Mouse (Mus musculus) lung, postnatal 0 days (tissue): ENCODE measurements around the gene B3gntl1. TPM values are rescaled to one million over a fixed set of nuclear protein-coding genes. Genes with fewer than 3 reads are reported as not detected.
A peak's percentile ranks its signal among the peaks of the same experiment; 100 is the strongest.

ENCODE experiments used
- ATAC-seq: fragments of 200-750 bp; cut with Nextera tagmentation; 2 replicates; pipeline ENCODE4 v1.8.0; 2017; ENCODE audit warnings: moderate library complexity
- DNase-seq: peaks from one replicate; pipeline ENCODE4 v3.0.0-alpha.2; 2016; ENCODE audit warnings: low spot score
- H3K27ac ChIP-seq: fragments of 300-500 bp; sonication (generic); 2 replicates; pipeline ENCODE4 v1.5.1; 2014; ENCODE audit warnings: antibody characterized with exemption, mild to moderate bottlenecking, low read length, mixed read lengths
- H3K27me3 ChIP-seq: fragments of 300-500 bp; sonication (generic); replicated peaks from 2 replicates; pipeline ENCODE4 v1.6.1; 2014; ENCODE audit warnings: low read length, mixed read lengths; ENCODE audit not compliant: insufficient read depth
- H3K36me3 ChIP-seq: fragments of 300-500 bp; sonication (generic); 2 replicates; pipeline ENCODE4 v1.6.1; 2014; ENCODE audit warnings: low read length, mixed read lengths; ENCODE audit not compliant: insufficient read depth
- H3K4me1 ChIP-seq: fragments of 300-500 bp; sonication (generic); 2 replicates; pipeline ENCODE4 v1.6.1; 2014; ENCODE audit warnings: antibody characterized with exemption, low read depth, low read length, mixed read lengths; ENCODE audit not compliant: insufficient read depth
- H3K4me2 ChIP-seq: fragments of 300-500 bp; sonication (generic); replicated peaks from 2 replicates; pipeline ENCODE4 v1.6.1; 2014; ENCODE audit warnings: low read depth, mild to moderate bottlenecking, low read length, moderate library complexity, mixed read lengths
- H3K4me3 ChIP-seq: fragments of 300-500 bp; sonication (generic); 2 replicates; pipeline ENCODE4 v1.5.1; 2014; ENCODE audit warnings: low read depth, low read length
- H3K9ac ChIP-seq: fragments of 300-500 bp; sonication (generic); replicated peaks from 2 replicates; pipeline ENCODE4 v1.6.1; 2014; ENCODE audit warnings: low read depth, mild to moderate bottlenecking
- H3K9me3 ChIP-seq: fragments of 300-500 bp; sonication (generic); 2 replicates; pipeline ENCODE4 v1.6.1; 2016; ENCODE audit warnings: low read length, mixed read lengths
- CTCF ChIP-seq: IDR thresholded peaks from 2 replicates; pipeline ENCODE4 v1.5.1; 2016; ENCODE audit warnings: antibody characterized with exemption, mild to moderate bottlenecking
- EP300 ChIP-seq: IDR thresholded peaks from 2 replicates; pipeline ENCODE4 v1.6.1; 2016; ENCODE audit warnings: antibody characterized with exemption, mild to moderate bottlenecking, control low read depth
- WGBS: fragments of 180-500 bp; shearing (Covaris S2); extraction: QIAGEN DNeasy Blood & Tissue Kit; methylation state at CpG from one replicate; pipeline ENCODE4 v1.1.7; 2014; 5-methylcytosine and 5-hydroxymethylcytosine counted together
- polyA plus RNA-seq: library from polyadenylated mRNA; unstranded; fragments of >200 nt; fragmentation: Nextera tagmentation; extraction: Ambion mirVana; gene quantifications from 2 replicates; pipeline ENCODE4 v1.2.1, GENCODE M21; 2015

Gene B3gntl1
- polyA plus RNA-seq, 1 experiment from 2014 or later, result 3.4 TPM

- Histone ChIP-seq H3K27ac (peak overlapping the region; percentile 81), H3K9me3 (no peaks in the 10 kb centered on the region), H3K27me3 (no peaks in the 10 kb centered on the region), H3K4me2 (peak overlapping the region; percentile 99), H3K36me3 (no peaks in the 10 kb centered on the region), H3K4me1 (peaks cover 16% of the 10 kb centered on the region), H3K9ac (peak overlapping the region; percentile 53), H3K4me3 (peak overlapping the region; percentile 73)
- TF ChIP-seq CTCF (peak; percentile 8; the same call in 1 of the 2 replicates), EP300 (no peak)
- peak; percentile 96 for DNase-seq
- WGBS, result 2% methylated on average over 63 of the region's 69 CpGs
- peak; percentile 95 for ATAC-seq
Measured at GRCm38 (mm10) chr11:121702111-121702894, 29.4 kb upstream of the B3gntl1 start.

GRCm38 (mm10) chr11:121701244-121701643 lies 28.3 kb upstream of the B3gntl1 start, which contains the start of gene Metrnl:
Metrnl (plus strand) TSS chr11:121701544.
- 86% methylated on average over 5 of the region's 5 CpGs for WGBS
- no peak for ATAC-seq

GRCm38 (mm10) chr11:121698381-121698955 lies 25.5 kb upstream of the B3gntl1 start:
- H3K36me3 ChIP-seq, result no peaks in the 10 kb centered on the region
- no peak overlapping the region for H3K9ac ChIP-seq
- no peak overlapping the region for H3K4me2 ChIP-seq
- no peak overlapping the region for H3K27ac ChIP-seq
- no peaks in the 10 kb centered on the region for H3K9me3 ChIP-seq
- no peak overlapping the region for H3K4me3 ChIP-seq
- TF ChIP-seq CTCF (no peak), EP300 (no peak)
- 73% methylated on average over 5 of the region's 5 CpGs for WGBS
- H3K27me3 ChIP-seq, result no peaks in the 10 kb centered on the region
- no peak for DNase-seq
- H3K4me1 ChIP-seq, result peaks cover 10% of the 10 kb centered on the region; the same call in 1 of the 2 replicates
- ATAC-seq, result no peak

More at GRCm38 (mm10) chr11:121701244-121701643, 28.3 kb upstream of the B3gntl1 start, which contains the start of gene Metrnl:
- DNase-seq, result no peak
- Histone ChIP-seq H3K27me3 (no peaks in the 10 kb centered on the region), H3K4me1 (peaks cover 16% of the 10 kb centered on the region), H3K4me2 (peak within 1 kb of the TSS; percentile 99), H3K27ac (peak within 1 kb of the TSS; percentile 81), H3K4me3 (peak within 1 kb of the TSS; percentile 73), H3K36me3 (no peaks in the 10 kb centered on the region), H3K9me3 (no peaks in the 10 kb centered on the region), H3K9ac (peak within 1 kb of the TSS; percentile 53)
- TF ChIP-seq EP300 (no peak), CTCF (no peak)

- Histone ChIP-seq H3K9ac (no peak overlapping the region), H3K4me2 (no peak overlapping the region), H3K27ac (no peak overlapping the region), H3K36me3 (no peaks in the 10 kb centered on the region), H3K4me3 (no peak overlapping the region), H3K4me1 (peaks cover 4% of the 10 kb centered on the region; the same call in 1 of the 2 replicates), H3K27me3 (no peaks in the 10 kb centered on the region), H3K9me3 (no peaks in the 10 kb centered on the region)
- no peak for ATAC-seq
- TF ChIP-seq CTCF (no peak), EP300 (no peak)
- DNase-seq, result no peak
- WGBS, result 82% methylated on average over 4 of the region's 4 CpGs
Measured at GRCm38 (mm10) chr11:121697271-121697670, 24.3 kb upstream of the B3gntl1 start.

- WGBS, result 87% methylated on average over 5 of the region's 5 CpGs
- Histone ChIP-seq H3K27me3 (no peaks in the 10 kb centered on the region), H3K9ac (no peak overlapping the region), H3K9me3 (no peaks in the 10 kb centered on the region), H3K4me2 (no peak overlapping the region), H3K4me3 (no peak overlapping the region), H3K36me3 (no peaks in the 10 kb centered on the region), H3K27ac (no peak overlapping the region), H3K4me1 (no peaks in the 10 kb centered on the region)
- TF ChIP-seq EP300 (no peak), CTCF (no peak)
- DNase-seq (no peak), ATAC-seq (no peak)
Measured at GRCm38 (mm10) chr11:121695304-121696064, 22.5 kb upstream of the B3gntl1 start.

- WGBS, result 74% methylated on average over 2 of the region's 2 CpGs
- no peak for DNase-seq
Measured at GRCm38 (mm10) chr11:121688024-121688423, 15.1 kb upstream of the B3gntl1 start.

More at GRCm38 (mm10) chr11:121688024-121688423, 15.1 kb upstream of the B3gntl1 start:
- no peak overlapping the region for H3K4me2 ChIP-seq
- H3K36me3 ChIP-seq, result no peaks in the 10 kb centered on the region
- H3K9ac ChIP-seq, result no peak overlapping the region
- no peaks in the 10 kb centered on the region for H3K9me3 ChIP-seq
- no peak overlapping the region for H3K4me3 ChIP-seq
- peaks cover 11% of the 10 kb centered on the region; the same call in 1 of the 2 replicates for H3K4me1 ChIP-seq
- TF ChIP-seq EP300, result no peak
- TF ChIP-seq CTCF, result no peak
- no peak for ATAC-seq
- H3K27me3 ChIP-seq, result no peaks in the 10 kb centered on the region
- H3K27ac ChIP-seq, result no peak overlapping the region
